Mouse (Mus musculus) forebrain, embryonic 14.5 days (tissue): ENCODE results near the gene Pcgf2. TPM values are rescaled to one million over a fixed set of nuclear protein-coding genes. Genes with fewer than 3 reads are reported as not detected.
A peak's percentile ranks its signal among the peaks of the same experiment; 100 is the strongest.
"Not testable (repeated sequence)": the region's sequence is repeated elsewhere in the genome, so short reads cannot be mapped to it uniquely, and the experiment has no call there.

Source experiments
- ATAC-seq: fragments of 200-750 bp; cut with Nextera tagmentation; 2 replicates; pipeline ENCODE4 v1.8.0; 2017; ENCODE audit warnings: mild to moderate bottlenecking, moderate library complexity
- DNase-seq: peaks from one replicate; pipeline ENCODE4 v3.0.0-alpha.2; 2015; ENCODE audit warnings: low spot score
- H3K27ac ChIP-seq: fragments of 300-500 bp; sonication (generic); 2 replicates; pipeline ENCODE4 v1.5.1; 2014; ENCODE audit warnings: low read depth, mild to moderate bottlenecking, control low read depth, low read length, moderate library complexity
- H3K27me3 ChIP-seq: fragments of 300-500 bp; sonication (generic); replicated peaks from 2 replicates; pipeline ENCODE4 v1.6.1; 2014; ENCODE audit warnings: low read length, control low read depth, mixed read lengths; ENCODE audit not compliant: control insufficient read depth, insufficient read depth
- H3K36me3 ChIP-seq: fragments of 300-500 bp; sonication (generic); 2 replicates; pipeline ENCODE4 v1.6.1; 2014; ENCODE audit warnings: low read length, control low read depth; ENCODE audit not compliant: control insufficient read depth, insufficient read depth
- H3K4me1 ChIP-seq: fragments of 300-500 bp; sonication (generic); 2 replicates; pipeline ENCODE4 v1.6.1; 2014; ENCODE audit warnings: antibody characterized with exemption, low read length, control low read depth; ENCODE audit not compliant: control insufficient read depth, insufficient read depth
- H3K4me2 ChIP-seq: fragments of 300-500 bp; sonication (generic); 2 replicates; pipeline ENCODE4 v1.6.1; 2014; ENCODE audit warnings: mild to moderate bottlenecking, control low read depth, low read length
- H3K4me3 ChIP-seq: fragments of 300-500 bp; sonication (generic); 2 replicates; pipeline ENCODE4 v1.5.1; 2014; ENCODE audit warnings: low read depth, low read length, control low read depth
- H3K9ac ChIP-seq: fragments of 300-500 bp; sonication (generic); 2 replicates; pipeline ENCODE4 v1.6.1; 2014; ENCODE audit warnings: mild to moderate bottlenecking, low read length, control low read depth, moderate library complexity
- H3K9me3 ChIP-seq: fragments of 300-500 bp; sonication (generic); replicated peaks from 2 replicates; pipeline ENCODE4 v1.6.1; 2016; ENCODE audit warnings: low read length, control low read depth, mixed read lengths; ENCODE audit not compliant: control insufficient read depth
- WGBS: fragments of 180-500 bp; shearing (Covaris S2); extraction: QIAGEN DNeasy Blood & Tissue Kit; methylation state at CpG from one replicate; pipeline ENCODE4 v1.1.7; 2014; 5-methylcytosine and 5-hydroxymethylcytosine counted together
- polyA plus RNA-seq: library from polyadenylated mRNA; unstranded; fragments of >200 nt; fragmentation: Nextera tagmentation; extraction: Ambion mirVana; gene quantifications from 2 replicates; pipeline ENCODE4 v1.2.1, GENCODE M21; 2014

Gene Pcgf2
- polyA plus RNA-seq, 1 experiment from 2014 or later = 17.6 TPM

- H3K4me1 ChIP-seq = peaks cover 15% of the 10 kb centered on the region
- H3K27ac ChIP-seq = no peak overlapping the region
- no peaks in the 10 kb centered on the region for H3K9me3 ChIP-seq
- no peak overlapping the region for H3K4me3 ChIP-seq
- 0 out of 2 replicates have a peak overlapping the region, but pooled peaks have one; percentile 5 for H3K4me2 ChIP-seq
- no peaks in the 10 kb centered on the region for H3K27me3 ChIP-seq
- no peak for DNase-seq
- 93% methylated on average over 5 of the region's 5 CpGs for WGBS
- peaks cover 13% of the 10 kb centered on the region for H3K36me3 ChIP-seq
- no peak overlapping the region for H3K9ac ChIP-seq
- ATAC-seq = no peak
Measured at GRCm38 (mm10) chr11:97742157-97742556, 41.9 kb upstream of the Pcgf2 start.

- DNase-seq = no peak
- H3K4me1 ChIP-seq = peaks cover 15% of the 10 kb centered on the region
- H3K4me3 ChIP-seq = no peak overlapping the region
- 43% methylated on average over 7 of the region's 7 CpGs for WGBS
- no peaks in the 10 kb centered on the region for H3K9me3 ChIP-seq
- H3K27me3 ChIP-seq = no peaks in the 10 kb centered on the region
- no peak for ATAC-seq
- no peaks in the 10 kb centered on the region for H3K36me3 ChIP-seq
- H3K4me2 ChIP-seq = no peak overlapping the region
- no peak overlapping the region for H3K9ac ChIP-seq
- H3K27ac ChIP-seq = no peak overlapping the region
Measured at GRCm38 (mm10) chr11:97740190-97740589, 39.9 kb upstream of the Pcgf2 start.

- Histone ChIP-seq H3K27ac (no peak overlapping the region), H3K4me1 (peaks cover 15% of the 10 kb centered on the region), H3K9ac (no peak overlapping the region), H3K9me3 (no peaks in the 10 kb centered on the region), H3K27me3 (no peaks in the 10 kb centered on the region), H3K4me2 (no peak overlapping the region), H3K4me3 (no peak overlapping the region), H3K36me3 (no peaks in the 10 kb centered on the region)
- WGBS = 92% methylated on average over 3 of the region's 3 CpGs
- DNase-seq (no peak), ATAC-seq (no peak)
Measured at GRCm38 (mm10) chr11:97739155-97739554, 38.9 kb upstream of the Pcgf2 start.

GRCm38 (mm10) chr11:97738703-97739102 is 38.4 kb upstream of the Pcgf2 start:
- H3K36me3 ChIP-seq = no peaks in the 10 kb centered on the region

GRCm38 (mm10) chr11:97737600-97737999 is 37.3 kb upstream of the Pcgf2 start:
- Histone ChIP-seq H3K27me3 (no peaks in the 10 kb centered on the region), H3K36me3 (no peaks in the 10 kb centered on the region), H3K9me3 (no peaks in the 10 kb centered on the region), H3K27ac (no peak overlapping the region), H3K4me3 (no peak overlapping the region), H3K9ac (no peak overlapping the region), H3K4me2 (no peak overlapping the region), H3K4me1 (peaks cover 7% of the 10 kb centered on the region)
- no peak for DNase-seq
- WGBS = 74% methylated on average over 4 of the region's 4 CpGs
- ATAC-seq = no peak

More at GRCm38 (mm10) chr11:97738703-97739102, 38.4 kb upstream of the Pcgf2 start:
- Histone ChIP-seq H3K4me1 (peaks cover 17% of the 10 kb centered on the region), H3K27ac (no peak overlapping the region), H3K27me3 (no peaks in the 10 kb centered on the region), H3K4me3 (no peak overlapping the region), H3K9me3 (no peaks in the 10 kb centered on the region), H3K9ac (no peak overlapping the region), H3K4me2 (no peak overlapping the region)
- DNase-seq (no peak), ATAC-seq (no peak)
- 67% methylated on average over 6 of the region's 6 CpGs for WGBS

GRCm38 (mm10) chr11:97736645-97737044 is 36.3 kb upstream of the Pcgf2 start:
- peaks cover 6% of the 10 kb centered on the region for H3K36me3 ChIP-seq
- no peaks in the 10 kb centered on the region for H3K9me3 ChIP-seq
- WGBS = 87% methylated on average over 5 of the region's 5 CpGs

GRCm38 (mm10) chr11:97734810-97735209 is 34.5 kb upstream of the Pcgf2 start:
- not testable (repeated sequence) for DNase-seq, H3K27me3 ChIP-seq, H3K9me3 ChIP-seq

More at GRCm38 (mm10) chr11:97736645-97737044, 36.3 kb upstream of the Pcgf2 start:
- Histone ChIP-seq H3K27ac (no peak overlapping the region), H3K9ac (no peak overlapping the region), H3K4me2 (no peak overlapping the region), H3K4me3 (no peak overlapping the region), H3K27me3 (no peaks in the 10 kb centered on the region), H3K4me1 (peaks cover 2% of the 10 kb centered on the region; the same call in 1 of the 2 replicates)
- DNase-seq (no peak), ATAC-seq (no peak)

GRCm38 (mm10) chr11:97733689-97734088 is 33.4 kb upstream of the Pcgf2 start:
- Histone ChIP-seq H3K4me1 (peaks cover 2% of the 10 kb centered on the region; the same call in 1 of the 2 replicates), H3K27me3 (no peaks in the 10 kb centered on the region), H3K9ac (no peak overlapping the region), H3K4me3 (no peak overlapping the region), H3K9me3 (no peaks in the 10 kb centered on the region), H3K4me2 (no peak overlapping the region), H3K36me3 (peaks cover 32% of the 10 kb centered on the region), H3K27ac (no peak overlapping the region)
- no peak for ATAC-seq
- DNase-seq = no peak
- whole genome bisulfite sequencing = 37% methylated on average over 10 of the region's 10 CpGs

More at GRCm38 (mm10) chr11:97734810-97735209, 34.5 kb upstream of the Pcgf2 start:
- H3K27ac ChIP-seq, H3K9ac ChIP-seq, H3K4me3 ChIP-seq, H3K4me2 ChIP-seq, ATAC-seq, H3K4me1 ChIP-seq: not testable (repeated sequence)
- WGBS = 93% methylated on average over 5 of the region's 5 CpGs
- peaks cover 21% of the 10 kb centered on the region for H3K36me3 ChIP-seq

- 88% methylated on average over 7 of the region's 7 CpGs for WGBS
- ATAC-seq = no peak
- H3K4me3 ChIP-seq = no peak overlapping the region
- no peaks in the 10 kb centered on the region for H3K9me3 ChIP-seq
- H3K4me1 ChIP-seq = peaks cover under 1% of the 10 kb centered on the region; the same call in 1 of the 2 replicates
- no peak overlapping the region for H3K27ac ChIP-seq
- DNase-seq = no peak
- no peak overlapping the region for H3K4me2 ChIP-seq
- H3K9ac ChIP-seq = no peak overlapping the region
- no peaks in the 10 kb centered on the region for H3K27me3 ChIP-seq
- H3K36me3 ChIP-seq = peaks cover 77% of the 10 kb centered on the region
Measured at GRCm38 (mm10) chr11:97728730-97729129, 28.4 kb upstream of the Pcgf2 start.
